Mouse (Mus musculus) CH12.LX (cell line): Measurements from ENCODE around the gene Crygb. TPM values are rescaled to one million over a fixed set of nuclear protein-coding genes. Genes with fewer than 3 reads are reported as not detected.

Experiments
- DNase-seq: peaks from one replicate; pipeline ENCODE4 v3.0.0-alpha.2; 2013; ENCODE audit errors: extremely low read depth
- H3K27ac ChIP-seq: 2 replicates; pipeline ENCODE4 v1.5.1; 2012; ENCODE audit warnings: low read depth, mild to moderate bottlenecking, control low read depth, moderate library complexity; ENCODE audit not compliant: insufficient read depth
- H3K27me3 ChIP-seq: replicated peaks from 2 replicates; pipeline ENCODE3; 2012; ENCODE audit warnings: inconsistent platforms
- H3K36me3 ChIP-seq, 2 experiments: replicated peaks in 1 of 2; 2 replicates each; pipeline versions ENCODE3 to v1.6.1; 2012; ENCODE audit warnings: inconsistent platforms in 1 of 2, low read length in 1 of 2, mild to moderate bottlenecking in 1 of 2, mixed read lengths in 1 of 2, moderate library complexity in 1 of 2; ENCODE audit not compliant: control insufficient read depth in 1 of 2, insufficient read depth in 1 of 2
- H3K4me1 ChIP-seq, 2 experiments: 2 replicates each; pipeline ENCODE4 v1.6.1; 2012; ENCODE audit warnings: inconsistent platforms in 1 of 2, moderate library complexity in 1 of 2; ENCODE audit not compliant: insufficient read depth in 2 of 2, control insufficient read depth in 1 of 2
- H3K4me2 ChIP-seq: 2 replicates; pipeline ENCODE4 v1.6.1; 2012; ENCODE audit warnings: low read depth, mild to moderate bottlenecking, control low read depth; ENCODE audit not compliant: poor library complexity, insufficient read depth, severe bottlenecking
- H3K4me3 ChIP-seq, 3 experiments: fragments of 150-350 bp in 1 of 3; sonication (generic) in 1 of 3; replicated peaks in 1 of 3; 2 replicates each; pipeline versions ENCODE3 to v1.5.1; 2011 to 2012; ENCODE audit warnings: low read depth in 2 of 3, low read length in 2 of 3, mild to moderate bottlenecking in 2 of 3, moderate library complexity in 2 of 3, control low read depth in 1 of 3, improper control_type of control experiment in 1 of 3, inconsistent platforms in 1 of 3, mixed read lengths in 1 of 3; ENCODE audit not compliant: poor library complexity in 1 of 3
- H3K79me2 ChIP-seq: replicated peaks from 2 replicates; pipeline ENCODE4 v1.6.1; 2012; ENCODE audit warnings: mild to moderate bottlenecking, moderate library complexity; ENCODE audit not compliant: control insufficient read depth, poor library complexity, insufficient read depth, severe bottlenecking; ENCODE audit errors: extremely low read depth
- H3K9ac ChIP-seq: 2 replicates; pipeline ENCODE4 v1.6.1; 2012; ENCODE audit warnings: low read depth, mild to moderate bottlenecking, control low read depth, moderate library complexity; ENCODE audit not compliant: insufficient read depth
- H3K9me3 ChIP-seq: replicated peaks from 2 replicates; pipeline ENCODE3; 2012; ENCODE audit warnings: low read length, inconsistent platforms, mixed read lengths
- BHLHE40 ChIP-seq: IDR thresholded peaks from 2 replicates; pipeline ENCODE4 v1.6.1; 2011; ENCODE audit warnings: mild to moderate bottlenecking, low read depth, low read length, improper control_type of control experiment
- CHD2 ChIP-seq: IDR thresholded peaks from 2 replicates; pipeline ENCODE4 v1.6.1; 2011; ENCODE audit warnings: low read length, improper control_type of control experiment
- E2F4 ChIP-seq: IDR thresholded peaks from 2 replicates; pipeline ENCODE4 v1.6.1; 2011; ENCODE audit warnings: low read depth, low read length, improper control_type of control experiment; ENCODE audit not compliant: insufficient replicate concordance
- ELF1 ChIP-seq: IDR thresholded peaks from 2 replicates; pipeline ENCODE4 v1.6.1; 2014; ENCODE audit warnings: low read depth, mild to moderate bottlenecking, inconsistent platforms, low read length, improper control_type of control experiment
- ETS1 ChIP-seq: conservative IDR thresholded peaks from 2 replicates; pipeline ENCODE4 v1.6.1; 2012; ENCODE audit warnings: low read depth, mild to moderate bottlenecking, inconsistent platforms, low read length, improper control_type of control experiment, moderate library complexity
- GABPA ChIP-seq: IDR thresholded peaks from 2 replicates; pipeline ENCODE4 v1.6.1; 2012; ENCODE audit warnings: low read depth, low read length, improper control_type of control experiment, inconsistent platforms; ENCODE audit not compliant: insufficient replicate concordance
- HCFC1 ChIP-seq: IDR thresholded peaks from 2 replicates; pipeline ENCODE4 v1.6.1; 2012; ENCODE audit warnings: low read depth, mild to moderate bottlenecking, inconsistent platforms, low read length, improper control_type of control experiment
- JUN ChIP-seq: IDR thresholded peaks from 2 replicates; pipeline ENCODE4 v1.6.1; 2011; ENCODE audit warnings: low read depth, mild to moderate bottlenecking, low read length, improper control_type of control experiment, moderate library complexity; ENCODE audit not compliant: insufficient read depth
- MEF2A ChIP-seq: IDR thresholded peaks from 2 replicates; pipeline ENCODE4 v1.6.1; 2014; ENCODE audit warnings: low read depth, mild to moderate bottlenecking, inconsistent platforms, low read length, improper control_type of control experiment, borderline replicate concordance
- NELFE ChIP-seq: IDR thresholded peaks from 2 replicates; pipeline ENCODE4 v1.6.1; 2011; ENCODE audit warnings: low read depth, low read length, improper control_type of control experiment
- NRF1 ChIP-seq: IDR thresholded peaks from 2 replicates; pipeline ENCODE4 v1.6.1; 2014; ENCODE audit warnings: low read depth, mild to moderate bottlenecking, inconsistent platforms, low read length, improper control_type of control experiment, moderate library complexity
- POLR2A ChIP-seq: IDR thresholded peaks from 2 replicates; pipeline ENCODE4 v1.6.1; 2011; ENCODE audit warnings: low read depth, mild to moderate bottlenecking, improper control_type of control experiment, low read length
- RAD21 ChIP-seq: IDR thresholded peaks from 2 replicates; pipeline ENCODE4 v1.6.1; 2011; ENCODE audit warnings: low read depth, mild to moderate bottlenecking, low read length, improper control_type of control experiment, moderate library complexity
- SIN3A ChIP-seq: IDR thresholded peaks from 2 replicates; pipeline ENCODE4 v1.6.1; 2012; ENCODE audit warnings: low read length, improper control_type of control experiment, inconsistent platforms
- USF1 ChIP-seq: IDR thresholded peaks from 2 replicates; pipeline ENCODE4 v1.6.1; 2014; ENCODE audit warnings: low read depth, mild to moderate bottlenecking, inconsistent platforms, low read length, improper control_type of control experiment
- ZKSCAN1 ChIP-seq: IDR thresholded peaks from 2 replicates; pipeline ENCODE4 v1.6.1; 2012; ENCODE audit warnings: low read depth, inconsistent platforms, low read length, improper control_type of control experiment, borderline replicate concordance
- ZMIZ1 ChIP-seq: IDR thresholded peaks from 2 replicates; pipeline ENCODE4 v1.6.1; 2012; ENCODE audit warnings: low read depth, mild to moderate bottlenecking, inconsistent platforms, low read length, improper control_type of control experiment
- dilution Hi-C: fragments of 300-500 bp; cut with MboI; formaldehyde crosslinking; loops from 2 replicates; pipeline ENCODE4 v1.14.3; 2020; ENCODE audit warnings: low sequenced_read_pairs; ENCODE audit not compliant: extremely low pct_unique_long_range_greater_than_20kb, extremely low pct_ligation_motif_present
- in situ Hi-C: fragments of 300-500 bp; cut with MboI; formaldehyde crosslinking; loops from 3 replicates; pipeline ENCODE4 v1.14.3; 2019; ENCODE audit warnings: low sequenced_read_pairs, low pct_ligation_motif_present, low pct_unique_long_range_greater_than_20kb, mixed read lengths
- polyA plus RNA-seq: library from polyadenylated mRNA; unstranded; fragments of >175 nt; gene quantifications from 2 replicates; pipeline ENCODE4 v1.2.1, GENCODE M21; 2012; ENCODE audit warnings: low read depth; ENCODE audit not compliant: insufficient read length
- total RNA-seq, 2 experiments: library from RNA; depleted of rRNA; stranded (reverse); fragments of 300-350 nt in 1 of 2; fragments of >200 nt in 1 of 2; gene quantifications; 2 replicates each; pipeline ENCODE4 v1.2.3; 2012 to 2014

The Crygb gene
- total and polyA plus RNA-seq, 3 experiments, result not detected

GRCm38 (mm10) chr1:65032641-65033040 is 49.4 kb downstream of the Crygb start, which contains the start of gene Akr1cl:
Gene Akr1cl (minus strand): TSS chr1:65032759.
- H3K27ac ChIP-seq, result no peak within 1 kb of the TSS
- H3K27me3 ChIP-seq, result no peaks in the 10 kb centered on the region
- no peak within 1 kb of the TSS for H3K4me3 ChIP-seq
- no peaks in the 10 kb centered on the region for H3K36me3 ChIP-seq
- no peak for DNase-seq
- H3K9me3 ChIP-seq, result no peaks in the 10 kb centered on the region
- in situ Hi-C loops, result no loop called here
- H3K4me1 ChIP-seq, result no peaks in the 10 kb centered on the region; a peak in 1 of 4 replicates
- H3K9ac ChIP-seq, result no peak within 1 kb of the TSS
- no peak for TF ChIP-seq RAD21
- TF ChIP-seq POLR2A, result no peak
- TF ChIP-seq USF1, result no peak
- no peak for TF ChIP-seq SIN3A
- TF ChIP-seq E2F4, result no peak
- TF ChIP-seq ZKSCAN1, result no peak
- TF ChIP-seq GABPA, result no peak
- no peak for TF ChIP-seq BHLHE40
- no peak for TF ChIP-seq MEF2A
- no peak for TF ChIP-seq ELF1
- TF ChIP-seq JUN, result no peak
- TF ChIP-seq ETS1, result no peak
- no peak for TF ChIP-seq HCFC1
- no peak for TF ChIP-seq CHD2
- TF ChIP-seq NRF1, result no peak
- no peak for TF ChIP-seq ZMIZ1
- TF ChIP-seq NELFE, result no peak
- dilution Hi-C loops, result no loop called here
- no peak within 1 kb of the TSS for H3K4me2 ChIP-seq
- H3K79me2 ChIP-seq, result no peaks in the 10 kb centered on the region

Other genes with a start within 250 kb of the Crygb start
- 14.1 and 14.6 TPM in 2 replicates for gene Plekhm3, start 125.5 kb downstream of the Crygb start, total RNA-seq (2012; rRNA removed)
- gene Plekhm3, start 125.5 kb downstream of the Crygb start, total RNA-seq (2014; rRNA removed), result 9.5 and 9.9 TPM in 2 replicates
- gene Plekhm3, start 125.5 kb downstream of the Crygb start, polyA plus RNA-seq, result 11.3 and 13.0 TPM in 2 replicates
- not detected in 2 replicates for gene Akr1cl, start 49.5 kb downstream of the Crygb start, total RNA-seq (2012; rRNA removed)
- gene Akr1cl, start 49.5 kb downstream of the Crygb start, total RNA-seq (2014; rRNA removed), result not detected in 2 replicates
- gene Akr1cl, start 49.5 kb downstream of the Crygb start, polyA plus RNA-seq, result not detected in 2 replicates
- gene Cryge, start 31.1 kb downstream of the Crygb start, total RNA-seq (2012; rRNA removed), result not detected in 2 replicates
- not detected in 2 replicates for gene Cryge, start 31.1 kb downstream of the Crygb start, total RNA-seq (2014; rRNA removed)
- gene Cryge, start 31.1 kb downstream of the Crygb start, polyA plus RNA-seq, result not detected in 2 replicates
- gene Crygd, start 18.8 kb downstream of the Crygb start, total RNA-seq (2012; rRNA removed), result not detected in 2 replicates
- gene Crygd, start 18.8 kb downstream of the Crygb start, total RNA-seq (2014; rRNA removed), result not detected in 2 replicates
- gene Crygd, start 18.8 kb downstream of the Crygb start, polyA plus RNA-seq, result not detected in 2 replicates
- gene Crygc, start 8.6 kb downstream of the Crygb start, total RNA-seq (2012; rRNA removed), result not detected in 2 replicates
- gene Crygc, start 8.6 kb downstream of the Crygb start, total RNA-seq (2014; rRNA removed), result not detected in 2 replicates
- not detected in 2 replicates for gene Crygc, start 8.6 kb downstream of the Crygb start, polyA plus RNA-seq
- gene Cryga, start 21.1 kb upstream of the Crygb start, total RNA-seq (2012; rRNA removed), result not detected in 2 replicates
- not detected in 2 replicates for gene Cryga, start 21.1 kb upstream of the Crygb start, total RNA-seq (2014; rRNA removed)
- not detected in 2 replicates for gene Cryga, start 21.1 kb upstream of the Crygb start, polyA plus RNA-seq
- not detected in 2 replicates for gene Gm28845, start 37.3 kb upstream of the Crygb start, total RNA-seq (2012; rRNA removed)
- not detected in 2 replicates for gene Gm28845, start 37.3 kb upstream of the Crygb start, total RNA-seq (2014; rRNA removed)
- not detected in 2 replicates for gene Gm28845, start 37.3 kb upstream of the Crygb start, polyA plus RNA-seq
- gene D630023F18Rik, start 40.9 kb upstream of the Crygb start, total RNA-seq (2012; rRNA removed), result not detected in 2 replicates
- gene D630023F18Rik, start 40.9 kb upstream of the Crygb start, total RNA-seq (2014; rRNA removed), result 0.13 and 0.18 TPM in 2 replicates
- gene D630023F18Rik, start 40.9 kb upstream of the Crygb start, polyA plus RNA-seq, result 0.17 TPM in 1 of 2 replicates, not detected in the other
- gene Idh1, start 104.2 kb upstream of the Crygb start, total RNA-seq (2012; rRNA removed), result 8.1 and 9.3 TPM in 2 replicates
- 20.6 and 23.4 TPM in 2 replicates for gene Idh1, start 104.2 kb upstream of the Crygb start, total RNA-seq (2014; rRNA removed)
- 11.1 and 11.2 TPM in 2 replicates for gene Idh1, start 104.2 kb upstream of the Crygb start, polyA plus RNA-seq
- gene Pikfyve, start 104.4 kb upstream of the Crygb start, total RNA-seq (2012; rRNA removed), result 14.5 and 14.8 TPM in 2 replicates
- 25.5 and 26.7 TPM in 2 replicates for gene Pikfyve, start 104.4 kb upstream of the Crygb start, total RNA-seq (2014; rRNA removed)
- gene Pikfyve, start 104.4 kb upstream of the Crygb start, polyA plus RNA-seq, result 12.6 and 14.5 TPM in 2 replicates
- gene Pth2r, start 199.8 kb upstream of the Crygb start, total RNA-seq (2012; rRNA removed), result not detected in 2 replicates
- gene Pth2r, start 199.8 kb upstream of the Crygb start, total RNA-seq (2014; rRNA removed), result not detected in 2 replicates
- gene Pth2r, start 199.8 kb upstream of the Crygb start, polyA plus RNA-seq, result not detected in 2 replicates